21 mouse cellular contexts compared by ENCODE assay signal in genomic region chr6:121590131-121590530, GRCm38 (mm10). TPM values are rescaled to one million over a fixed set of nuclear protein-coding genes. Genes with fewer than 3 reads are reported as not detected.
"Had no signal": no experiment of that assay in that cellular context is flagged by ENCODE, and none has a peak within 500 bp of the region (broad histone marks: within the 10 kb centered on the region; RNA-seq: fewer than 3 reads in every experiment).

No protein-coding gene starts in this region.

- DNase-seq: left cerebral cortex, postnatal 4 days; liver; liver, embryonic 13.5 days; liver, postnatal 0 days; lung, adult 18-20 months; lung, adult 2 months; lung, embryonic 14.5 days; lung, postnatal 10 days; lung, postnatal 14 days; lung, postnatal 36 days; lung, postnatal 4 days; midbrain, embryonic 14.5 days had no signal

- ATAC-seq: liver, embryonic 12.5 days; liver, postnatal 0 days; lung, postnatal 0 days; midbrain, embryonic 13.5 days; midbrain, embryonic 15.5 days; midbrain, embryonic 16.5 days had no signal

RNA-seq across cellular contexts. Expression of gene A2m, which starts 45.0 kb away (rescaled TPM):
- total RNA-seq: megakaryocyte progenitor cell, adult 5-6 weeks; megakaryocyte, adult 5-6 weeks; megakaryocyte-erythroid progenitor cell, adult 5-6 weeks; monocyte, adult 5-6 weeks had no signal
